Mouse (Mus musculus) left cerebral cortex, postnatal 25 days (tissue): ENCODE measurements around the gene Slc1a1. TPM values are rescaled to one million over a fixed set of nuclear protein-coding genes. Genes with fewer than 3 reads are reported as not detected.

ENCODE experiments used
- DNase-seq, 2 experiments: peaks; one replicate each; pipeline ENCODE4 v3.0.0; 2022; ENCODE audit warnings: low spot score in 2 of 2, mixed read lengths in 1 of 2
- intact Hi-C: fragments of 180-260 bp; cut with DNase I; formaldehyde crosslinking; loops from one replicate; pipeline ENCODE4 v1.15.1; 2025
- total RNA-seq, 2 experiments: library from RNA; stranded (reverse); gene quantifications; 2 replicates each; pipeline ENCODE4 v1.2.3; 2021

Gene Slc1a1
- total RNA-seq, 2 experiments from 2014 or later, result 104 to 114 TPM

- intact Hi-C loops, result loop anchor here (2.0 kb wide), 1 partner anchor 69 kb away; the partner anchor contains the start of gene Slc1a1
These were observed 68.8 kb downstream of the Slc1a1 start for GRCm38 (mm10) chr19:28903536-28904119.

GRCm38 (mm10) chr19:28908186-28908585 is 73.3 kb downstream of the Slc1a1 start:
- DNase-seq, result no peak
- intact Hi-C loops, result loop anchor here (2.0 kb wide), 1 partner anchor 55 kb away; the partner anchor contains the start of gene Plpp6

More at GRCm38 (mm10) chr19:28903536-28904119, 68.8 kb downstream of the Slc1a1 start:
- DNase-seq, result no peak

GRCm38 (mm10) chr19:28908693-28909092 is 73.8 kb downstream of the Slc1a1 start:
- intact Hi-C loops, result loop anchor here (2.0 kb wide), 1 partner anchor 54 kb away; the partner anchor contains the start of gene Plpp6
- peak in 1 of 2 experiments; percentile 91 for DNase-seq

GRCm38 (mm10) chr19:28914598-28914997 is 79.7 kb downstream of the Slc1a1 start:
- intact Hi-C loops, result no loop called here
- DNase-seq, result no peak

- intact Hi-C loops, result no loop called here
- DNase-seq, result no peak
These were observed 80.9 kb downstream of the Slc1a1 start for GRCm38 (mm10) chr19:28915602-28916250.

GRCm38 (mm10) chr19:28916492-28916891 is 81.6 kb downstream of the Slc1a1 start:
- intact Hi-C loops, result no loop called here

GRCm38 (mm10) chr19:28917839-28918238 is 83.0 kb downstream of the Slc1a1 start:
- DNase-seq, result no peak
- intact Hi-C loops, result no loop called here

More at GRCm38 (mm10) chr19:28916492-28916891, 81.6 kb downstream of the Slc1a1 start:
- DNase-seq, result no peak

DNA sequence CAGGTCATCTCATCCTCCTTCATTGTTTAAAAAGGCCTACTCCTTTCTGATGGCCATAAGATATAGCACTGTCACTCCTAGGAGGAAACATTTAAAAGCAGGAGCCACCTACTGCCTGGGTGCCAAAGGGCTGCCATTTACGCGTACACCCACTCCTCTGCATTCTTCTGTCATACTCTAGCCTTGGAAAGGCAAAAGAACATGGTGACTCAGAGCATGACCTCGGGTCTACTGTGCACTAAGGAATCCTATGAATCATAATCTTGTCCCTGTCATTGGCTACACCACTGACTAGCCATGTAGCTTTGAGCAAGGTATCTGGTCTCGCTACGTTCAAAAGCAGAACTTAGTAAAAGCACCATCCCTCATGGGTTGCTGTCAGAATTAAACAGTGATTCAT is 91.5 kb downstream of the Slc1a1 start:
- intact Hi-C loops, result no loop called here
- no peak for DNase-seq

GRCm38 (mm10) chr19:28927396-28927795 is 92.5 kb downstream of the Slc1a1 start:
- peak in 1 of 2 experiments; percentile 53 for DNase-seq
- intact Hi-C loops, result no loop called here

- intact Hi-C loops, result no loop called here
These were observed 94.2 kb downstream of the Slc1a1 start for GRCm38 (mm10) chr19:28929034-28929433.

GRCm38 (mm10) chr19:28934897-28935296 is 100.0 kb downstream of the Slc1a1 start:
- intact Hi-C loops, result no loop called here
- no peak for DNase-seq

More at GRCm38 (mm10) chr19:28929034-28929433, 94.2 kb downstream of the Slc1a1 start:
- no peak for DNase-seq

- no peak for DNase-seq
- intact Hi-C loops, result no loop called here
These were observed 105.5 kb downstream of the Slc1a1 start for GRCm38 (mm10) chr19:28940135-28940874.

DNA sequence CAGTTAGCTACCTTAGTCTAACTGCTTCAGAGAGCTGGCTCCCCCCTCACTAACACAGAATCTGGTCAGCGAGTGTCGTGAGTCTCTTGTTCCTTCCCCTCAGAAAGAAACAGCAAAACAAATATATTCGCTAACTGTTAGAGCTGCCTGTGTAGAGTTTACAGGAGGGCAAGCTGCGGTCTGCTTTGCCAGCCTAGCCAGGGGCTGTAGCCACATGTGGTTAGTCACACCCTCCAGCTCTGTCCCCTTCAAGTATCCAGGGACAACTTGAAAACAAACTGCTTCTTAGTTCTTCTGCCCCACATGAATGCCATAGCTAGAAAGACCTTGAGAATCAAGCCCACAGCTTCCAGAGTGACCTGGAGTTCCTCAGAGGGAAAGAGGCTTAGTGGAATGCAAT is 106.4 kb downstream of the Slc1a1 start:
- intact Hi-C loops, result no loop called here
- no peak for DNase-seq

DNA sequence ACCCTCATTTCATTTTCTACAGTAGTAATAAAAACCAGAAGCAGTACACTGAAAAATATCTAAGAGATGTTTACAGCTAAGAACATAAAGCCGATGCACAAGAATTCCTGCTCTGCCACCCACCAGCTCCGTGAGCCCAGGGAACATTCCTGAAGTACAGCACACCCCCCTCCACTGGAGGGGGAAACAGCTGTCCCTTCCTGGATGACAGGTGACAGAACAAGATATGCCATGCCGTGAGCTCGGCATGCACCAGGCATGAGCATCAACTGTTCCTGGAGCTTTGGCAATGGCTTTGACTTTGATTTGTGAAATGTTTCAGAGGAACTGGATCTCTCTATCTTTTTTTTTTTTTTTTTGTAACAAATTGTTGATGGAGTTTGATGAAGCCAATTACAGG is 111.9 kb downstream of the Slc1a1 start:
- intact Hi-C loops, result no loop called here
- DNase-seq, result peak; percentile 31 to 33

DNA sequence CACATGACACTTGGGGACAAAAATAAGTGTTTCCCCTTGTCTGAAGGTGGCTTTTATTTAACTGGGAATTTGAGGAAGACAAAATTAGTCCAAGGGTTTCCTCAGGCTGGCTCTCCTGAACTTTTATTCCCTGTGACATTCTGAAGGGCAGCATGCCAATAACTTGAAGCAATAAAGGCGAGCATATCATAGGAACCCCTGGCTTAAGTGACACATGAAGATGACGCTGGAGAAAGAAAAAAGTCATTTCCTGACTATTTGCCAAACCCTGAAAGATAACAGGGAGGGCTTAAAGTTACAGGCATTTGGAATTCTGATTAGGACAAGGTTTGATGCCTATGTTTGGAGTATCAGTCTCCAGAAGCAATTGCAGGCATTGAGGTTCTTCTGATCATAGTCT is 112.5 kb downstream of the Slc1a1 start:
- intact Hi-C loops, result no loop called here

DNA sequence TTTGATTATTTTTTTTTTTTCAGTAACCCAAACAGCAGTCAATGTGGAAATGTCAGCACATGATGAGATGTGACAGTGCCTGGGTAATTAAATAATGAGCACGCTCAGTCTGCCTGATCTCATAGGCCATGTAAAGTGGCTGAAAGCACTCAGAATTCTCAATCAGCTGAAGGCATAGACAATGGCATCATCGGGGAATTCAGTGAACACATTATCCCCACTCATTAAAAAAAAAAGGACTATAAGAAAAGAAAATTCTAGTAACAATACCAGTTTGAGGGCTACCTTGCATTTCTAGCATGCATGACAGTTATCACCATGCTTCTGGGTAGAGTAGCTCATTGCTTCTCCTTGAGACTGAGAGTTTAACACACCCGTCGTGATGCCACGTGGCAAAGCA is 116.4 kb downstream of the Slc1a1 start:
- intact Hi-C loops, result no loop called here
- no peak for DNase-seq

More for the DNA sequence above, 112.5 kb downstream of the Slc1a1 start:
- DNase-seq, result no peak

DNA sequence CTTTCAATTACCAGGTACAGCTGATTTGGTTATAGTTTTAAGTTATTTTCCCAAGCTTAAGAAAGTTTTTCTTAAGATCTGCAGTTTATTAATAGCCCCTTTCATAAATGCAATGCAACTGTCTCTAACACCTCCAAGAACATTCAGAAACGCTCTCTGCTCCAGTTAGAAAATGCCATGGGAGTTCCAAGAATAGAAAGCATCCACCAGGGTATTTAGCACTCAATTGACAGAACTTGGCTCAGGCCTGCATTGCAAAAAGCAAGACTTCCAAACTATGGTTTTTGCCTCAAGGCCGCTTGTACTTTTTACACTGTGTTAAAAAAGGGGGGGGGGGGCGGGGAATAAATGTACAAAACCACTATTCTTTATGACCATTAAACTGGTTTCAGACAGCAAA is 128.3 kb downstream of the Slc1a1 start:
- intact Hi-C loops, result loop anchor here (2.0 to 10.0 kb wide), 4 partner anchors 54 to 289 kb away; partner anchors contain the start of gene Jak2
- peak; percentile 39 to 84 for DNase-seq

GRCm38 (mm10) chr19:28963513-28963841 is 128.6 kb downstream of the Slc1a1 start:
- no peak for DNase-seq
- intact Hi-C loops, result loop anchor here (2.0 to 10.0 kb wide), 4 partner anchors 55 to 289 kb away; partner anchors contain the start of gene Jak2
